Mouse (Mus musculus): ENCODE results near the gene Crtc1. TPM values are rescaled to one million over a fixed set of nuclear protein-coding genes. Genes with fewer than 3 reads are reported as not detected.
A peak's percentile ranks its signal among the peaks of the same experiment; 100 is the strongest.

Crtc1 gene
- total RNA-seq, 2 experiments from 2014 or later = 193 to 199 TPM

DNA sequence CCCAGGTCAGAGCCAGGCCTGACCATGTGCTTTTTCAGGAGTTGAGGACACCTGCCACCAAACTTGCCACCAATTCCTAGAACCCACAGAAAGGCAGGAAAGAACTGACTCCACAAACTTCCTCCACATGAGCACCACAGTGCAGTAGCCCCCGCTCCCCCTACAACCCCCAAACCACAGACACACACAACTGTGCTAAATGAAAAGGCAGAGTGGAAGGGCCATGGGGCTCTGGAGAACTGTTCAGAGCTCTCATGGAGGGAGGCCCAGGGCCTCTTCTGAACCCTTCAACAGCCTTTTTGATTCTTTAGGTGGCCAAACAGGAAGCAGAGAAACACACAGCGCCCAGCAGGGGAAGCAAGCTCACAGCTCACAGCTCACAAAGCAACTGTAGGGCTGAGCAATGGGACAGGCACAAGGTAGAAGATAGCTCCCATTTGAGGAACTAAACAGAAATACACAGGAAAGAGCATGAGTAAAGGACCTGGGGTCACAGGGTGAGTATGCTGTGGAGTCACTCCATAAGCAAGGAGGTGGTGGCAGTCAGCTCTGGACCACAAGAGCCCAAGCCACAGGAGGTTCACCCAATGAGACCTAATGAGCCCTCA, 13.0 kb downstream of the Crtc1 start:
- DNase-seq (ENCODE audit: low spot score in 2 of 2) = no peak

DNA sequence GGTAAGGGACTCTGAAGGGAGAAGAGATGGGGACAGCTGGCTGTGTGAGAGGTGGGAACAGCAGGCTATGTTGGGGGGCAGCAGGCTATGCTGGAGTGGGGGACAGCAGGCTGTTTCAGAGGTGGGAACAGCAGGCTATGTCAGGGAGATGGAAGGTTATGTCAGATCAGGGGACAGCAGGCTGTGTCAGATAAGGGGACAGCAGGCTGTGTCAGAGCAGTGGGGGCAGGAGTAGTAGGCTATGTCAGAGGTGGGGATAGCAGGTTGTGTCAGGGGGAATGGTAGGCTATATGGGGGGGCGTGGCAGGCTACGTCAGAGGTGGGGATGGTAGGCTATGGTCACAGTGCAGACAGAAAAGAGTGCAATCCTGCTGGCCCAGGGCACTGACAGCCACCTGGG, 16.7 kb downstream of the Crtc1 start:
- DNase-seq (ENCODE audit: low spot score in 2 of 2) = no peak

DNA sequence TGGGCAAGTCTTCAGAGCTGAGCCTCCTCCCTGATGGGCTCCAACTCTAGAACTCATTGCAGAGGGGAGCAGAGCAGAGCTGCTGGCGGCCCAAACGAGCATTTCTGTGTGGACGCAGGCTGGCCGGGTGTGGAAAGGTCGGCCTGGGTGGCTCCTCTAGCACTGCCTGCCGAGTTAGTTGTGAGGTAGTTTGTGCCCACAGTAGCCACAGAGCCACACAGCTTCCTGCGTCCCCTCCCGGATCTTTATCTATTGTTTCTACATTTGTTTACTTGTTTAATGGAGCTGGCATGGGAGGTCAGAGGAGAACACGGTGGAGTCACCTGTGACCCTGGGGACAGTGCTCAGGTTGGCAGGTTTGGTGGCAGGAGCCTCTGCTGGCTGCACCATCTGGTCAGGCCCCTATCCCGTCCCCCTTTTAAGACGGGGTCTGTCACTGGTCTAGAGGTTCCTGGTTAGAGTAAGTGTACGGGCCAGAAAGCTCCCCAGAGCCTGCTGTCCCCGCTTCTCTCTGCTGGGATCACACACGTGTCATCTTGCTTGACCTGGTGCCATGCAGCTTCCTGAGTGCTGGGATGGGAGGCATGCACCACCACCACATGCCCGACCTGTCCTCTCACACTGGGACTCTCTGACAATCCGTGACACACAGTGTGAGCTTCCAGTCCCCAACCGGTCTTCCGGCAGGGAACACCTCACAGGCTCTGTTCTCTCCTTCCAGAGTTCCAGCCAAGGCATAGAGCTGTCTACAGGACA, 17.9 kb downstream of the Crtc1 start:
- DNase-seq (ENCODE audit: low spot score in 2 of 2) = no peak

- DNase-seq (ENCODE audit: low spot score in 2 of 2) = no peak
Observed at GRCm38 (mm10) chr8:70419879-70420643, 19.3 kb downstream of the Crtc1 start.

GRCm38 (mm10) chr8:70418954-70419353, 20.4 kb downstream of the Crtc1 start:
- DNase-seq (ENCODE audit: low spot score in 2 of 2) = peak; percentile 72 to 83

GRCm38 (mm10) chr8:70417914-70418313, 21.5 kb downstream of the Crtc1 start:
- peak; percentile 78 to 79 for DNase-seq (ENCODE audit: low spot score in 2 of 2)

DNA sequence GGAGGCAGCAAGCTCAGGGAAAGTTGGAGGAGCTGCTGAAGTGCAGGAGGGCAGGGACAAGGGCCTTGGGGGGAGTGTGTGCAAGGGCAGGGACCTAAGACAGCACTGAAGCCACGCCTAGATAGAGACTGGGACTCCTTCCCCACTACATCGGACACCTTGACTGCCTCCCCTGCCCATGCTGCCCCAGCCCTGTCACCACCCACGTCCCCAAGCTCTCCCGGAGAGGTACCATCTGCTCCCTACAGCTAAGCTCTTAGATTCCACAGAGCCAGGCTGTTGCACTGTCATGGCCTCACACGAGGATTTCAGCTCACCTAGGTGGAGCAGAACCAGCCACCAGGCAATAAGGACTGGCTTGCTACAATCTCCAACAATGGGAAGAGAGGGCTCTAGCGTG, 22.4 kb downstream of the Crtc1 start:
- peak; percentile 67 to 75 for DNase-seq (ENCODE audit: low spot score in 2 of 2)

DNA sequence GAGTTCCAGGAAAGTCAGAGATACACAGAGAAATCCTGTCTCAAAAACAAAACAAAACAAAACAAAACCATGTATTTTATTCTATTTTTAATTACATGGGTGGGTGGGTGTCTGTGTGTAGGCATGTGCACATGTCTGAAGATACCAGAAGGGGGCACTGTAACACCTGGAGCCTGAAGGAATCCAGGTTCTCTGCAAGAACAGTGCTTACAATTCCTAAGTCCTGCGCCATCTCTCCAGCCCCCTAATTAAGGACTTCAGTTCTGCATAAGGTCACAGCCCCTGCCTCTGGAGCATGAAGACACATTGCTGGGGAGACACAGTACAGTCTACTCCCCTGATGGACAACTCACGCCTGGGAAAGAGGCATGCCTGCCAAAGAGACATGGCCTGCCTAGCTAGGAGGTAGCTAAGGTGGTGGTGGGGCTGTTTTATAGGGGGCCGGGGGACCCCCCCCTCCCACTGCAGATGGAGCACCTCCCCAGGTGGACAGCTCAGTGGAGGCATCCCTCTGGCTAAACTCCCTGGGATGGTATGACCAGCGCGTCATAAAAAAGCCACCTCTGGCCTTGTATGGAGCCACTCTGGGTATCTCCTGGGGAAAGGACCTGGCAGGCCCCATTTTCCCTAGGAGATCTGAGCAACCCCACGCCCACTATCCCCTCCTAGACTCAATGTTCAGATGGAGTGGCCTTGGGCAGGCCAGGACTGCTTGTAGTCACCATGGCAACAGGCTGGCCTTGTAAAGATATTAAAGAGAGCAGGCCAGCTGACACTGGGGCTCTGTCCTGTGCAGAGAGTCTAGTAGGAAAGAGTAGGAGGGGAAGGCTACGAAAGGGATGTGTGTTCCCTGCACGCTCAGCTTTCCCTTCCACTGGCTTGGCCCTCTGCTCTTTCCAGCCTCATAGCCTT, 23.6 kb downstream of the Crtc1 start:
- DNase-seq (ENCODE audit: low spot score in 2 of 2) = peak in 1 of 2 experiments; percentile 63

GRCm38 (mm10) chr8:70414310-70414946, 25.0 kb downstream of the Crtc1 start:
- no peak for DNase-seq (ENCODE audit: low spot score in 2 of 2)

GRCm38 (mm10) chr8:70410281-70410680, 29.1 kb downstream of the Crtc1 start:
- no peak for DNase-seq (ENCODE audit: low spot score in 2 of 2)

DNA sequence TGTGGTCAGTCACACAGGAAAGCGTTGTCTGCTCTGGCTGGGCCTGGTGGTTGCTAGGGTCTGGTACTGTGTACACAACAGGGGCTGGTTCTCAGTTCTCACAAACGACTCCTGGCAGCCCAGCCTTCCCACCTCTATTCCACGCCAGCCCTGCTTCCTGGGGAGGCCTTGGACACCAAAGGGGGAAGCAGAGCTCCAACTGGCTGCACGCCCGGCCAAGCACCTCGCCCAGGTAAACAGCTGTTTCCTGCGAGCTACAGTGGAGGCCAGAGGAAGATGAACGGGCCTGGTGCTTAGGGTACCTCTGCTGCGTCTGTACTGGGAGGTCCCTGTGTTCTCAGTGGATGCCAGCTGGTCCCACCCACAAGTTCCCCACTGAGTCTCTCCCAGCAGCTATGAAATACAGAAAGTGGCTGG, 29.9 kb downstream of the Crtc1 start:
- DNase-seq (ENCODE audit: low spot score in 2 of 2) = peak; percentile 62 to 86

- DNase-seq (ENCODE audit: low spot score in 2 of 2) = no peak
Observed at GRCm38 (mm10) chr8:70409019-70409418, 30.4 kb downstream of the Crtc1 start.

GRCm38 (mm10) chr8:70408301-70408700, 31.1 kb downstream of the Crtc1 start:
- DNase-seq (ENCODE audit: low spot score in 2 of 2) = no peak

GRCm38 (mm10) chr8:70406427-70407069, 32.8 kb downstream of the Crtc1 start:
- DNase-seq (ENCODE audit: low spot score in 2 of 2) = no peak

DNA sequence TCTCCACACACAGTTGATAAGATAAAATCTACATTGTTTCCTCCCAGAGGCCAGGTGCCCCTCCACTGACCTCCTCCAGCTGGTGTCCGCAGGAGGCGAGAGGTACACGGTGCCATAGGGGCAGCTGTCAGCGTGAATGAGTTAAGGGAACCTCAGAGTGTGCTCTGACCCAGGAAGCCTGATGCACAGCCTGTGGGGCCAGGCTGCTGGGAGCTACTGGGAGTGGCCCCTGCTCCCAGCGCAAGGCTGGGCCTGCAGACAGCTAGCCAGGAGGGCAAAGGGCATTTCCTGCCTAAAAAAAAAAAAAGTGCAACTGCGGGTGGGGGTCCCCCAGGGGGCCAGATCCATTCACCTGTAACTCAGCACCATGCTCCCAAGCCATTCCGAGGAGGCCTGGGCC, 34.2 kb downstream of the Crtc1 start:
- DNase-seq (ENCODE audit: low spot score in 2 of 2) = no peak

DNA sequence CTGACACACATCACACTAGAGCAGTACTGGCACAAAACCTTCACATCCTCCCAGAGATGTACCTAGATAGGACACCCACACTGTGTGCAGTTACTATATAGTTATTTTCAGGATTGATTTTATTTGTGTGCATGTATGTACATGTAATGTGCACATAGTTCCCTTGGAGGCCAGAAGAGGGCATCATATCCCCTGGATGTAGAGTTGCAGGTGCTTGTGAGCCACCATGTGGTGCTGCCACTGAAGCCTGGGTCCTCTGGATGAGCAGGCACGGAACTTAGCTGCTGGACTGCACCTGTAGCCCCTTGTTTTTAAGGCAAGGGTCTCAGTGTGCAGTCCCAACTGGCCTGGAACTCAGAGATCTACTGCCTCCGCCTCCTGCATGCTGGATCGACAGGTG, 35.2 kb downstream of the Crtc1 start:
- DNase-seq (ENCODE audit: low spot score in 2 of 2) = no peak

DNA sequence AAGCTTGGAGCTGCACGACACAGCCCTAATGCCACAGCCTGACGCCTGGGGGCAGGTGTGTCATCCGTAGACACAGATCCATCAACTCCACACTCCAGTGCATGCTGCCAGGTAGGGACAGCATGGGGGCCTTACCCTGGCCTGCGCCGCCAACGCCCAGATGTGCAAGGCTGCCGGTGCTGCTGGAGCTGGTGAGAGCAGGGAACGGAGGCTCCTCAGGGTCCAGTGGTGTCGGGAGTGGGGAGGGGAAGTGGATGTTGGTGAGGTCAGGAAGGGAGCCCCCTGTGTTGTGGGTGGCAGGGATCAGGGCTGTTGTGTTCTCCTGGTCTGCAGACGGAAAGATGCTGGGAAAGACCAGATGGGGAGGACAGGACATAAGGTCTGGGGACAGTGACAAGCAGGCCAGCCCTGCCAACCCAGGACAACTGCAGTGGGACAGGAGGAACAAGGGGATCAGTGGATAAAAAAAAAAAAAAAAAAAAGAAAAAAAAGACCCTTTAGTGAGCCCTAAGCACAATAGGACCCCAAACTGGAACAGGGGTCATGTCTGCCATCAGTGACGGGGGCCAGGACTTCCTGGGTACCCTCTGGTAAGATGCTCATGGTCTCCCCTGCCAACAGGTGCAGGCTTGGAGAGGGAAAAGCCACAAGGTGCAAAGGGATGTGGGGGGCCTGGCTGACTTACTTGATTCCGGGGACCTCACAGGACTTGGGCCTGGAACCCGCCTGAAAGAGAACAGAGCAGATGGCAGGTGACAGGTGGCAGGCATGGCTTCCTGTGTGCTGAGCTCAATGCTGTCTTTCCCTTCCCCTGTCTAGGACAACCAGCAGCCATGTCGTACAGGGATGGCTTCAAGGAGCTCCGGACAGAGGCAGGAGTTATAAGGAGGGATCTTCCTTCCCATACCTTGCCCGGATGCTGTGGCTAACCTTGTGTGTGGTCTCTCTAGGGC, 41.5 kb downstream of the Crtc1 start:
- no peak for DNase-seq (ENCODE audit: low spot score in 2 of 2)

DNA sequence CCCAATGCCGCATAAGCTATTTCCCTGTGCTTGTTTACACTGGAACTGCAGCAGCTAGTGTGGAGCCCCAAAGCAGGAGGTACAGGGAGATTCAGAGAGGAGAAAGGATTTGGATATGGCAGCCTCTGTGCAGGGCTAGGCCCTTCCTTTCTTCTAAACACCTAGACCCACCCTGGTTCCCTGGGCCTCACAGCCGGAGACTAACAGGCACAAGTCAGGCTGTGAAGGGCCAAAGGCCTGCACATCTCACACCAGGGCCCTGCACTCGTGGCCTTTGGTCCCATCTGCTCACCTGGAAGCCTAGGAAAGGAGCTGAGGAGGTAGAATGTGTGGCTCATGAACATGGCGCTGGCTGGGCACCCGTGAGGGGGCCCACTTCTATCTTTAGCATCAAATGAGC, 43.2 kb downstream of the Crtc1 start:
- DNase-seq (ENCODE audit: low spot score in 2 of 2) = no peak

GRCm38 (mm10) chr8:70395649-70396048, 43.7 kb downstream of the Crtc1 start:
- DNase-seq (ENCODE audit: low spot score in 2 of 2) = no peak
